Mouse (Mus musculus) intestine, postnatal 0 days (tissue): ENCODE results near the gene Otulin. TPM values are rescaled to one million over a fixed set of nuclear protein-coding genes. Genes with fewer than 3 reads are reported as not detected.
A peak's percentile ranks its signal among the peaks of the same experiment; 100 is the strongest.

Experiments
- ATAC-seq: fragments of 200-750 bp; cut with Nextera tagmentation; 2 replicates; pipeline ENCODE4 v1.8.0; 2017; ENCODE audit warnings: mild to moderate bottlenecking, moderate TSS enrichment, moderate library complexity
- H3K27ac ChIP-seq: fragments of 300-500 bp; sonication (generic); 2 replicates; pipeline ENCODE4 v1.5.1; 2014; ENCODE audit warnings: mild to moderate bottlenecking, low read depth, low read length, moderate library complexity
- H3K27me3 ChIP-seq: fragments of 300-500 bp; sonication (generic); replicated peaks from 2 replicates; pipeline ENCODE4 v1.6.1; 2014; ENCODE audit warnings: low read length, mixed read lengths; ENCODE audit not compliant: control insufficient read depth, insufficient read depth
- H3K36me3 ChIP-seq: fragments of 300-500 bp; sonication (generic); 2 replicates; pipeline ENCODE4 v1.6.1; 2014; ENCODE audit warnings: mild to moderate bottlenecking, moderate library complexity; ENCODE audit not compliant: control insufficient read depth, insufficient read depth
- H3K4me1 ChIP-seq: fragments of 300-500 bp; sonication (generic); replicated peaks from 2 replicates; pipeline ENCODE4 v1.6.1; 2014; ENCODE audit warnings: antibody characterized with exemption, low read length, mixed read lengths; ENCODE audit not compliant: control insufficient read depth, insufficient read depth
- H3K4me2 ChIP-seq: fragments of 300-500 bp; sonication (generic); replicated peaks from 2 replicates; pipeline ENCODE4 v1.6.1; 2014; ENCODE audit warnings: low read depth, mild to moderate bottlenecking, moderate library complexity
- H3K4me3 ChIP-seq: fragments of 300-500 bp; sonication (generic); 2 replicates; pipeline ENCODE4 v1.5.1; 2014; ENCODE audit warnings: low read depth, low read length
- H3K9ac ChIP-seq: fragments of 300-500 bp; sonication (generic); 2 replicates; pipeline ENCODE4 v1.6.1; 2014; ENCODE audit warnings: mild to moderate bottlenecking, low read depth, low read length
- H3K9me3 ChIP-seq: fragments of 300-500 bp; sonication (generic); 2 replicates; pipeline ENCODE4 v1.6.1; 2016; ENCODE audit warnings: mixed run types; ENCODE audit not compliant: control insufficient read depth
- CTCF ChIP-seq: sonication (generic); IDR thresholded peaks from 2 replicates; pipeline ENCODE4 v1.5.1; 2016; ENCODE audit warnings: low read depth, mild to moderate bottlenecking, control low read depth, antibody characterized with exemption, moderate library complexity
- WGBS: fragments of 180-500 bp; shearing (Covaris S2); extraction: QIAGEN DNeasy Blood & Tissue Kit; methylation state at CpG from one replicate; pipeline ENCODE4 v1.1.7; 2014; 5-methylcytosine and 5-hydroxymethylcytosine counted together
- polyA plus RNA-seq: library from polyadenylated mRNA; unstranded; fragments of >200 nt; fragmentation: Nextera tagmentation; extraction: Ambion mirVana; gene quantifications from 2 replicates; pipeline ENCODE4 v1.2.1, GENCODE M21; 2015

The Otulin gene
- polyA plus RNA-seq, 1 experiment from 2014 or later: 30.8 TPM

- Histone ChIP-seq H3K36me3 (no peaks in the 10 kb centered on the region), H3K27me3 (no peaks in the 10 kb centered on the region), H3K4me1 (no peaks in the 10 kb centered on the region; the same call in 1 of the 2 replicates), H3K4me3 (no peak overlapping the region), H3K4me2 (no peak overlapping the region), H3K9me3 (no peaks in the 10 kb centered on the region), H3K27ac (no peak overlapping the region), H3K9ac (no peak overlapping the region)
- no peak for TF ChIP-seq CTCF
- 90% methylated on average over 7 of the region's 7 CpGs for WGBS
- ATAC-seq: no peak
These were observed 38.1 kb upstream of the Otulin start for GRCm38 (mm10) chr15:27668557-27668956.

GRCm38 (mm10) chr15:27668001-27668461, 37.5 kb upstream of the Otulin start:
- 63% methylated on average over 9 of the region's 9 CpGs for WGBS
- no peaks in the 10 kb centered on the region for H3K27me3 ChIP-seq
- no peak for ATAC-seq
- H3K9ac ChIP-seq: no peak overlapping the region
- TF ChIP-seq CTCF: no peak
- no peak overlapping the region for H3K4me3 ChIP-seq
- no peaks in the 10 kb centered on the region for H3K9me3 ChIP-seq
- H3K36me3 ChIP-seq: no peaks in the 10 kb centered on the region
- no peaks in the 10 kb centered on the region; the same call in 1 of the 2 replicates for H3K4me1 ChIP-seq
- no peak overlapping the region for H3K4me2 ChIP-seq
- no peak overlapping the region for H3K27ac ChIP-seq

GRCm38 (mm10) chr15:27666911-27667539, 36.5 kb upstream of the Otulin start:
- Histone ChIP-seq H3K9me3 (no peaks in the 10 kb centered on the region), H3K27me3 (no peaks in the 10 kb centered on the region), H3K36me3 (no peaks in the 10 kb centered on the region), H3K9ac (no peak overlapping the region), H3K27ac (no peak overlapping the region), H3K4me1 (no peaks in the 10 kb centered on the region; the same call in 1 of the 2 replicates), H3K4me3 (no peak overlapping the region), H3K4me2 (no peak overlapping the region)
- no peak for TF ChIP-seq CTCF
- 70% methylated on average over 9 of the region's 9 CpGs for WGBS
- ATAC-seq: no peak

- Histone ChIP-seq H3K9me3 (no peaks in the 10 kb centered on the region), H3K9ac (no peak overlapping the region), H3K4me2 (peak overlapping the region; percentile 30), H3K27ac (0 out of 2 replicates have a peak overlapping the region, but pooled peaks have one; percentile 4), H3K36me3 (no peaks in the 10 kb centered on the region), H3K4me1 (no peaks in the 10 kb centered on the region; the same call in 1 of the 2 replicates), H3K4me3 (no peak overlapping the region), H3K27me3 (no peaks in the 10 kb centered on the region)
- TF ChIP-seq CTCF: no peak
- peak; percentile 51; the same call in 1 of the 2 replicates for ATAC-seq
- WGBS: 29% methylated on average over 21 of the region's 21 CpGs
These were observed 35.0 kb upstream of the Otulin start for GRCm38 (mm10) chr15:27665392-27665911.

GRCm38 (mm10) chr15:27664126-27664525, 33.6 kb upstream of the Otulin start:
- ATAC-seq: no peak
- TF ChIP-seq CTCF: no peak
- Histone ChIP-seq H3K4me3 (no peak overlapping the region), H3K36me3 (no peaks in the 10 kb centered on the region), H3K4me2 (no peak overlapping the region), H3K9me3 (no peaks in the 10 kb centered on the region), H3K27me3 (no peaks in the 10 kb centered on the region), H3K9ac (no peak overlapping the region), H3K4me1 (no peaks in the 10 kb centered on the region; the same call in 1 of the 2 replicates), H3K27ac (no peak overlapping the region)
- whole genome bisulfite sequencing: 90% methylated on average over 9 of the region's 9 CpGs

- Histone ChIP-seq H3K27me3 (no peaks in the 10 kb centered on the region), H3K36me3 (no peaks in the 10 kb centered on the region), H3K9me3 (no peaks in the 10 kb centered on the region), H3K4me2 (no peak overlapping the region), H3K4me1 (no peaks in the 10 kb centered on the region; the same call in 1 of the 2 replicates), H3K27ac (no peak overlapping the region), H3K4me3 (no peak overlapping the region), H3K9ac (no peak overlapping the region)
- ATAC-seq: no peak
- TF ChIP-seq CTCF: no peak
- 41% methylated on average over 1 of the region's 1 CpGs for WGBS
These were observed 32.2 kb upstream of the Otulin start for GRCm38 (mm10) chr15:27662699-27663098.
